ENCODE assay signal across 14 mouse cellular contexts in genomic region chr15:61408621-61409020, GRCm38 (mm10).
"Had no signal": no experiment of that assay in that cellular context is flagged by ENCODE, and none has a peak within 500 bp of the region (broad histone marks: within the 10 kb centered on the region; RNA-seq: fewer than 3 reads in every experiment).

No protein-coding gene starts in this region.

- H3K9me3 ChIP-seq: limb, embryonic 12.5 days; megakaryocyte, embryonic 14.5 days had no signal

- H3K27ac ChIP-seq: layer of hippocampus, adult 2 months; limb, embryonic 12.5 days; liver, embryonic 14.5 days had no signal

- H3K4me3 ChIP-seq: layer of hippocampus, adult 2 months; limb, embryonic 12.5 days; megakaryocyte, embryonic 14.5 days had no signal

- H3K4me1 ChIP-seq: limb, embryonic 12.5 days; megakaryocyte, embryonic 14.5 days had no signal

- ATAC-seq: midbrain, embryonic 16.5 days had no signal

- H3K9ac ChIP-seq: limb, embryonic 12.5 days; liver, embryonic 14.5 days had no signal

- H3K27me3 ChIP-seq: limb, embryonic 12.5 days; megakaryocyte, embryonic 14.5 days had no signal

- DNase-seq: kidney, adult 18-20 months; kidney, postnatal 10 days; kidney, postnatal 4 days; liver; lung, adult 18-20 months; lung, postnatal 4 days; right cerebral cortex, postnatal 14 days; thymus, postnatal 4 days had no signal

- H3K36me3 ChIP-seq: limb, embryonic 12.5 days had no signal

- H3K4me2 ChIP-seq: limb, embryonic 12.5 days; midbrain, embryonic 11.5 days had no signal
